Comparison of ENCODE assay signal across 13 mouse cellular contexts in the genomic region with DNA sequence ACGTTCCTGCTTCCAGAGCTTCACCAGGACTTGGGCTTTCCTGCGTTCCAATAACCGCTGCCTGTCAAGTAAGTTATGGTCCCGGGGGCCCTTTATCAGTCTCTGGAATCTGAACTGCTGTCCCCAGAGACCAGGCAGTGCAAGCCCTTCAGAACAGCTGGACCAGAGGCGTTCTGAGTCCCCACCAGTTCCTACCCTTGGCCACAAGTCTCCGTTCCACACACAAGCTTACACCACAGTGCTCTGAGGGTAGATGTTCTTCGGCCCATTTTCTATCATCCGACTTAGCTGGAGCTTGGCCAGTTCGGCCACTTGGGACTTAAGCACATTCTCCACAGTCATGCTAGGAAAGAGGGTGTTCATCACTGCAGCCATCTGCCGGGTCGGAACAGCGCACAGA. TPM values are rescaled to one million over a fixed set of nuclear protein-coding genes. Genes with fewer than 3 reads are reported as not detected.
"Had no signal": no experiment of that assay in that cellular context is flagged by ENCODE, and none has a peak within 500 bp of the region (broad histone marks: within the 10 kb centered on the region; RNA-seq: fewer than 3 reads in every experiment).

No protein-coding gene starts in this region.

- H3K36me3 ChIP-seq: liver, embryonic 15.5 days had no signal

- ATAC-seq: inflammation-experienced regulatory T-cells, adult 6 months; intestine, postnatal 0 days; lung, postnatal 0 days; midbrain, embryonic 13.5 days had no signal

- DNase-seq: lung, adult 2 months; lung, postnatal 36 days; spleen, adult 18-20 months; thymus, adult 2 months; thymus, postnatal 25 days had no signal

- H3K27me3 ChIP-seq: liver, embryonic 15.5 days; midbrain, embryonic 13.5 days had no signal

- H3K9me3 ChIP-seq: limb, embryonic 10.5 days; liver, embryonic 15.5 days; midbrain, embryonic 13.5 days had no signal

- H3K9ac ChIP-seq: liver, embryonic 15.5 days; midbrain, embryonic 13.5 days had no signal

- H3K4me3 ChIP-seq: left cerebral cortex, adult 2 months; limb, embryonic 10.5 days; liver, embryonic 15.5 days; midbrain, embryonic 13.5 days had no signal

- H3K4me2 ChIP-seq: liver, embryonic 11.5 days; liver, embryonic 15.5 days; midbrain, embryonic 13.5 days had no signal

- H3K27ac ChIP-seq: left cerebral cortex, adult 2 months; limb, embryonic 10.5 days; liver, embryonic 15.5 days; midbrain, embryonic 13.5 days had no signal

RNA-seq across cellular contexts. Expression of a gene that starts 8.2 kb away (rescaled TPM):
- polyA plus RNA-seq: liver, embryonic 15.5 days had no signal

RNA-seq across cellular contexts. Expression of a gene that starts 17.0 kb away (rescaled TPM):
- polyA plus RNA-seq: liver, embryonic 15.5 days had no signal

RNA-seq across cellular contexts. Expression of a gene that starts 26.4 kb away (rescaled TPM):
- polyA plus RNA-seq: limb, embryonic 10.5 days; liver, embryonic 11.5 days; liver, embryonic 15.5 days had no signal
